Mouse (Mus musculus): ENCODE data around the gene Otoa.

The Otoa gene

DNA sequence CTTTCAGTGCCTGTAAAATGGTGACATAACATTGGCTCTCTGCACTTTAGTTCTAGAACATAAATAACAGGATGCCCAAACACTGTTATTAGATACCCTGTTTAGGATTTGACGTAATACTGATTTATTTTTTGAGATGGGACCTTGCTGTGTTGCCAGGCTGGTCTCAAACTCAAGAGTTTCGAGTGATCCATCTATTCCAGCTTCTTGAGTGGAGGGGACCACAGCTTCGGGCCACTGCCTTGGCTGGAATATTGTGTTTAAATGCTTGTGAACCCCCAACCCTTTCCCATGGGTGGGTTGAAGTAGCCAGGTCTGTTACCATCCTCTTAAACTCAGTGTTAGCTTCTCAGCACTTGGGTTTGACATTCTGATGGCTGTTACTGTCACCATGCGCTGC lies at the start of gene Otoa:
TSS of gene Otoa (plus strand) at position 301 of the 400 bp plus-strand sequence.
- no peak for TF ChIP-seq GATA4 (IDR thresholded peaks at IDR 0.05; ENCODE audit: insufficient replicate concordance, low read length)

DNA sequence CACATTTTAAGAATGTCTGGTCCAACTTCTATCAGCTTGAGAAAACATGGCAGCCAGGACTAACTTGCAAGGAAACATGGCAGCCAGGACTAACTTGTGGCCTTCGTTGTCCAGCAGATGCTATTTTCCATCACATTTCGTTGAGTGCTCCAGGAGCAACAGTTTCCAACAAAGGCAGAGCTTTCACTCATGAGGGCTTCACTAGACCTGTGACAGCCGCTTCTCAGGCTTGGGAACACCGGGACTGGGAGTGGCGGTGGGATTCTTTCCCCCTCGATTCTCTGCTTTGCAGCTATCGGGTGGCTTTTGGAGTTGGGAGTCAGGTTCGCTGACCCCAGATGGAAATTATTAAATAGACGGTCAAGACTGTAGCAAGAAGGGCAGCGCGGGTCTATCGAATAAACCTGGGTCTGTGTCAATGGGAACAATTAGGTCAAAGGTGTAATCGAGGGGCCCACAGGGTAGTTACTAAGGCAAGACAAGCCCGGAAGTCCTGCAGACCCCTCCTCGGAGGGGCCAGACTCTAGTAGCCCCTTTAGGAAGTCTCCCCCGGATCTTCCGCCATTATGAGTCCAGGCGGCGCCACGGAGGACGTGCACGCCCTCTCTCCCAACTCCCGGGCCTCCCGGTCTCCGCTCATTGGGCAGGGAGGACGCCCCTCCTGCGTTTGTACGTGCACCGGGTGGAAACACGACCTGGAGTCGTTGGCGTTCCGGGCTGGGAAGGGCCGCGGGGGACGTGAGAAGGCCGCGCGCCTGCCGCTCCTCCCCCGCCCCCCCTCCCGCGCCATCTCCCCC lies 47.4 kb upstream of the Otoa start, which contains the start of gene Mettl9:
TSS of gene Mettl9 (plus strand) at position 590 of the 797 bp plus-strand sequence.
- TF ChIP-seq GATA4 (IDR thresholded peaks at IDR 0.05; ENCODE audit: insufficient replicate concordance, low read length) = no peak

DNA sequence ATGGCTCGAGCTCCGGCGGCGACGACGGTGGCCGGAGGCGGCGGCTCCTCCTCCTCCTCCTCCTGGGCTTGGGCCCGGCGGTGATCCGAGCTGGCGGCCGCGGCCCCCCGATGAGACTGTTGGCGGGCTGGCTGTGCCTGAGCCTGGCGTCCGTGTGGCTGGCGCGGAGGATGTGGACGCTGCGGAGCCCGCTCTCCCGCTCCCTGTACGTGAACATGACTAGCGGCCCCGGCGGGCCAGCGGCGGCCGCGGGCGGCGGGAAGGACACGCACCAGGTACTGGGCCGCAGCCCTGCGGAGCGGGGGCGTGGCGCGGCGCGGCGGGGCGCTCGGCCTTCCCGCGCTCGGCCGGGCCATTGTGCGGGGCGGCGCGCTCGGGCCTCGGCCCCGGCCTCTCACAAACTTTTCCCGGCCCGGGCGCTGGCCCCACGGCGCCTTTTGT lies 46.7 kb upstream of the Otoa start:
- no peak for TF ChIP-seq GATA4 (IDR thresholded peaks at IDR 0.05; ENCODE audit: insufficient replicate concordance, low read length)

DNA sequence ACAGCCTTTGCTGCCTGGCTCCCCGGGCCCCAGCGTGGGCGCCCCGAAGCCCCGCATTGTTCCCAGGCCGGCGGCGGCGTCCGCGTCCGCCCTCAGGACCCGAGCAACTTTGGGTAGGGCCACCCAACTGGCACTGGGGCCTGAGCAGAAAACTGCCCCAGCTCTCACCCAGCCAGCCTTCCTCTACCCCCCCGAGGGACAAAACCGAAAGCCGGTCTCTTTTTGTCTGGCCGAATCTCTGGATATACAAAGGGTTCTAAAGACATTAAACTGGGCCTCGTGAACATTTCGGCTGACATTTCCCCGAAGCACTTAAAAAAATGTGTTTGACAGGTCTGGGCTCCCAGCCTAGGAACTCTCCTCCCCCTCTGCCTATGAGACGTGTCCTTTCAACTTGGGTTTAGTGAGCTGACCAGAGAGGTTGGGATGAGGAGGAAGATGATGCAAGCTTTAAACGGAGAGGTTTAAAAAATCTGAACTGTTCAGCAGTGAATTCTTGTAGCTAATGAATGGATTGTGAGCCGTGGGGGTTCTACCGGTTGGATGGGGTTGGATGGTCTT lies 46.2 kb upstream of the Otoa start:
- TF ChIP-seq GATA4 (IDR thresholded peaks at IDR 0.05; ENCODE audit: insufficient replicate concordance, low read length) = no peak

DNA sequence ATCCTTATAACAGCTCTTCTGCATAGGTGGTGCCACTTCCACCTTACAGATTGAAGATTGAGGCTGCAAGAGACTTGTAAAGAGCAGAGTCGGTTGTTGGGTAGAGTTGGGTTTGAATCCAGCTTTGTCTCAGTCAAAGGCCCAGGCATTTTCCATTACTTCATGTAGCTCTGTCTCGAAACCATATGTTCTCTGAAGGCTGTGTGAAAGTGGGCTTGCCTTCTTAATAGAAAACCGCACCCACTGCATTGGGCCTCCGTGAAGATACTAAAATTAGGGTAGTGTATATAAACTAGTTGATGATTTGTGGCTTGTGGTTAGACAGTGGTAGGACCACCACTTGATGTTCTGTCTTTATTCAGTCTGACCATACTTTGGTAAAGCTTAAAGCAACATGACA lies 40.9 kb upstream of the Otoa start:
- TF ChIP-seq GATA4 (IDR thresholded peaks at IDR 0.05; ENCODE audit: insufficient replicate concordance, low read length) = no peak

DNA sequence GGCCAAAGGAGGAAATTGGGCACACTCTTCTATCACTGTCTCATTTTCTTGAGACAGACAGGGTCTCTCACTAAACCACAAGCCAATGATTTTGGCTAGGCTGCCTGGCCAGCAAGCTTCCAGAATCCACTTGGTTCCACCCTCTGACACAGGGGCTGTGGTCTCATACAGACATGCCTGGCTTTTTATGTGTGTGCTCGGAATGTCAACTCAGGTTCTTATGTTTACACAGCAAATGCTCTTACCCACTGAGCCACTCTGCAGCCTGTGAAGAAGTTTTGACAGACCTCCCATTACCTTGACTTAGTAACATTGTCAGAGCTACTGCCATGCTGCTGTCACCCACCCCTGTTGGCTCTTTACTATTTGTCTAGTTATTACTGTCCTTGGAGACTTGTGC lies 39.5 kb upstream of the Otoa start:
- TF ChIP-seq GATA4 (IDR thresholded peaks at IDR 0.05; ENCODE audit: insufficient replicate concordance, low read length) = no peak

DNA sequence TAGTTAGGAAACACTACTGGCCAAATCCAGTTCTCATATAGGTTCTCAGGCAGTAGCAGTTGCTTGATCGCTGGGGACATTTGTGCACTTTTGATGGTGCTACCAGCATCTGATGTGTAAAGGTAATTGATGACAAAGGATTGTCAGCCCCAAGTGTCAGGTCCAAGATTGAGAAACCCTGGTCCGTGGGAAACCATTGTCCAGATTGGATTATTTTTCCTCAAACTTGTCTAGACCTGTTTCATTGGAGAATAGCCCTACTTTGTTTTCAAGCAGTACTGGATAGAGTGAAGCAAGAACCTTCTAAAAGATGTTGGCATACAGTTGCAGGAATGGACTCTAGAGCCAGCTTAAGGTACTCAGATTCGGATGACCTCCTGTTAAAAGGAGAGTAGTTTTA lies 38.4 kb upstream of the Otoa start:
- no peak for TF ChIP-seq GATA4 (IDR thresholded peaks at IDR 0.05; ENCODE audit: insufficient replicate concordance, low read length)

DNA sequence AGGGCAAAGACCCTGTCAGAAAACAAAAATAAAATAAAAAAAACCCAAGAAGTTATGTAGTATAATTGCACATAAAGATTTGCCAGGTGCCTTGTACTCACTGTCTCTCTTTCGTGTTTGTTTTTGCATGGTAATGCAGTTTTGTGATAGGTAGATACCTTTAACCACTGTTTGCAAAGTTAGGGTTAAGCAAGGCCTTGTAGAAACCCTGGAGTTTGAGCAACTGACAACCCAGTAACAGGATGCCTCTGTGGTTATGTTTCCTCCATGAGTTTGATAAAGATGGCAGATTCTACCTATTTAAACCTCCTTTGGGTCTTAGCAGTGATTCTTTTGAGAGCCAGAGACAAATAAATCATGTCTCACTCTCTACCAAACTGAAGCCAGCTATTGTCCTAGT lies 37.9 kb upstream of the Otoa start:
- TF ChIP-seq GATA4 (IDR thresholded peaks at IDR 0.05; ENCODE audit: insufficient replicate concordance, low read length) = no peak

DNA sequence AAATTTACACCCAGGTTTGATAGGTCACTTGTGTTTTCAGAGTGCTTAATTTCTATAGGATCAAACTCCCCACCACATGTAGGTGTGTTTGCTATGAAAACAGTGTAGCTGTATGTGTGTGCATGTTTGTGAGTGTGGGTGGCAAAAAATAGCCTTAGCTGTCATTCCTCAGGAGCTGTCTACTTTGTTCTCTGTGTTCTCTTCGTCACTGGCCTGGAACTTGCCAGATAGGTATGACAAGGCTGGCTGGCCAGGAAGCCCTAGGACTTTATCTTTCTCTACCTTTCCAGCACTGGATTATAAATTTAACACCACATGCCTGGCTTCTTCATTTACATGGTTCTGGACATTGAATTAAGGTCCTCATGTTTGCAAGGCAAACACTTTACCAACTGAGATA lies 37.2 kb upstream of the Otoa start:
- TF ChIP-seq GATA4 (IDR thresholded peaks at IDR 0.05; ENCODE audit: insufficient replicate concordance, low read length) = no peak

DNA sequence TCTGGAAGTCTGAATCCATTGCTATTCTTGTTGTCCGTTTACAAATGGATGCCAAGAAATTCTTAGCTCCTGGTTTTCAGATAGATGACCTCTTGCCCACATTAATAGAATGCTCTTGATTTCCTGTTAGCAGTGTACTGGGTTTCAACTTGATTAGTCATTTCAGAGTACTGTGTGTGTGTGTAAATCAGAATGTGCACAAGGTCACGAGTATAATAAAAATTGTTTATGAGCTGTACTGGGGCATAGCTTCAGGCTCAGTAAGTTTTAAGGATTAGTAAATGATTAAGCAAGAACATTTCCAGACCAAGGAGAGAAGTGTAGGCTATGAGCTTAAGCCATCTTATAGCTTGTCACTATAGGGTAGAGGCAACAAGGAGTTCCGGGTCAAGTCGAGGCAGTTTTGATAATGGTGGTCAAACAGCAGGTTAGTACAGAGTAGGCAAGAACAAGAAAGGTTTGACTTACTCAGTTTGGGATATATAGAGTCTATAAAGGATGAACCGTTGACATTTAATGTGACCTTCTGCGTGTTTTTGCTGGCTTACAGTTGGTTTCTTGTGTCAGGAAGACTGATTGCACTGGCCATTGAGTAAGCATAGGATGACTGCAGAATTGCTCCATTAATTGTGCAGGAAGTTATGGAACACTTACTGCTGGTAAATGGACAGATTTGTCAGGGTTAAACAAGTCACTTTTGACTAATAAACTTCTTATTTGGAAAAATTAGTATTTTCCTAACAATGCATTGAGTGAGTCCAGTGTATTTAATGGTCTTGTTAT lies 35.6 kb upstream of the Otoa start:
- TF ChIP-seq GATA4 (IDR thresholded peaks at IDR 0.05; ENCODE audit: insufficient replicate concordance, low read length) = no peak

DNA sequence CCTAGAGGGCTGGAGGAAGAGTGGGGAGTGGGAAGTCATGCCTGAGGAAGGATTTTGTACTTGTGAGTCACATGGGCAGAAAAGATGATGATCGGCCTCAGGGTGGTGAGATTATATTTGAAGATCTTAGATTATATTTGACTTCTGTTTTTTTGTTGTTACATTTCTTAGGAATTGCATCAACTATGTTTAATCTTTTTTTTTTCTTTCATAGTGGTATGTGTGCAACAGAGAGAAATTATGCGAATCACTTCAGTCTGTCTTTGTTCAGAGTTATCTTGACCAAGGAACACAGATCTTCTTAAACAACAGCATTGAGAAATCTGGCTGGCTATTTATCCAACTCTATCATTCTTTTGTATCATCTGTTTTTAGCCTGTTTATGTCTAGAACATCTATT lies 33.8 kb upstream of the Otoa start:
- TF ChIP-seq GATA4 (IDR thresholded peaks at IDR 0.05; ENCODE audit: insufficient replicate concordance, low read length) = no peak

DNA sequence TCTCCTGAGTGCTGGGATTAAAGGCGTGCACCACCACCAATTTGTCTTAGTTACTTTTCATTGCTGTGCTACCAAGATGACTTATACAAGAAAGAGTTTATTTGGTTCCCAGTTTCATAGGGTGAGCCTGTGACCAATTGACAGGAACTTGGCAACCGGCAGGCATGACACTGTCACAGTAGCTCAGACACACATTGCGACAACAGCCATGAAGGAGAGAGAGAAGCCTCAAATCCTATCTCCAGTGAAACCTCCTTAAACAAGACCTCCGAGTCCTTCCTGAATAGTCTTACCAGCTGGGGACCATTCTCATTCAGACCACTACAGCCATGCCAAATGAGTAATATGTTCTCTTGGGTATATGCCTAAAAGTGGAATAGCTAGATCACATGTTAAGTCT lies 28.4 kb upstream of the Otoa start:
- no peak for TF ChIP-seq GATA4 (IDR thresholded peaks at IDR 0.05; ENCODE audit: insufficient replicate concordance, low read length)

DNA sequence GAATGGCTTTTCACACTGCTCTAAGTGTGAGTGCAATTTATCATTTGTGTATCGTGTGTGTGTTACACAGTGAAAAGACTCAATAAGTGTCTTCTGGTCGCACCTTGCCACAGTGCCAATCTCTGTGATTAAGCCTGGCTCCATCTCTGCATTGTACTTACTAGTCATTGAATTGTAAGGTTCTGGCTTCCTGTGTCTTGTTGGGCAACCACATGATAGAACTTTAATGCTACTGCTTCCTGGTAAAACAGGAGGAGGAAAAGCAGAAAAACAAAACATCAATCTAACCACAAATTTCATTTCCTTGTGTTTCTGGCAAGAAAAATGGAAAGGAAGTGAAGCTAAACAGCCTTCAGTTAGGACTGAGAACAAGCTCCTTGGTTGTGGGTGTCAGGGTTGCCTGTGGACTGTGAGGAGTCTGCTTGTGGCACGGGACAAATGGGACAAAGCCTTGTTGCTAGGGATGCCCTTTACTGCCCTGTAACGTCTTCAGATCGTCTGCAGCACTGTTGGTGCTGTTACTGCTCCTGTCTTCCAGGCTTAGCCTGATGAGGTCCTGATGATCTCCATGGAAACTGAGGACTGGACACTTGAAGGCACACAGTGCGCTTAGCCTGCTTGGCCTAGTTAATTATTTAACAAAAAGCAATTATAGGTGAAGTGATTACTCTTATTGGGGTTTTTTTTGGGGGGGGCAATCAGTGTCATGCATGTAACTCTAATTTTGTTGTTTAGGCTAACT lies 21.8 kb upstream of the Otoa start:
- TF ChIP-seq GATA4 (IDR thresholded peaks at IDR 0.05; ENCODE audit: insufficient replicate concordance, low read length) = no peak

DNA sequence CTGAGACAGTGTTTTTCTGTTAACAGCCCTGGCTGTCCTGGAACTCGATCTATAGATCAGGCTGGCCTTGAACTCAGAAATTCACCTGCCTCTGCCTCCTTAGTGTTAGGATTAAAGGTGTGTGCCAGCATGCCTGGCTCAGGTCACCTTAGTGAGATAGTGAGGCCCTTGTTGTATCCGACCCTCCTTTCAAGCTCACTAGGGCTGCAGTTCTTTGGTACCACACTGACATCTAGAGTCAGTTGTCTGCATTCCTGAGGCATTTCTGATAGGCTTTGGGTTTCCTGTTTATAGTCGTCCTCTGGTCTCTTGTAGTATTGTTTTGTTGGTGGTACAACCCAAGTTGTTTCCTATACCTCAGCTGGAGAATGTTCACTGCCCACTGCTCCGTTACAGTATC lies 17.1 kb upstream of the Otoa start:
- no peak for TF ChIP-seq GATA4 (IDR thresholded peaks at IDR 0.05; ENCODE audit: insufficient replicate concordance, low read length)

DNA sequence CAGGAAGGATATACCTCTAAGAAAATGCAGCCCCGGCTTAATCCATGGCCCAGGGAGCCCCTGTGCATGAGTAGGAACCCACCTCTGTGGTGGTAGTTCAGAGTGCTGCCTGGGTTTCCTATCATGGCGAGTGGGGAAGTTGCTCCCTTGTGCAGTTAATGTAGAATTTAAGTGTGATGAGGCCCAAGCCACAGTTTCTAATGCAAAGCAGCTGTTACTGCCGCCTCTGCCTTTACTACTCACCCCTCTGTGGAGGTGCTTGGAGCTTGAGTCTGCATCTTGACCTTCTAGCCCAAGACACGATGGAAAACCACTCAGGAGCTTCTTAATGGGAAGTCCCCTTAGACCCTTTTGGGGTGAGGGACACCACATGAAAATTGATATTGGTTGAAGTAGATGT lies 10.2 kb upstream of the Otoa start:
- no peak for TF ChIP-seq GATA4 (IDR thresholded peaks at IDR 0.05; ENCODE audit: insufficient replicate concordance, low read length)
